Mouse (Mus musculus) midbrain, postnatal 0 days (tissue): Measurements from ENCODE around the gene Hapln4. TPM values are rescaled to one million over a fixed set of nuclear protein-coding genes. Genes with fewer than 3 reads are reported as not detected.
A peak's percentile ranks its signal among the peaks of the same experiment; 100 is the strongest.

Experiments
- ATAC-seq: fragments of 200-750 bp; cut with Nextera tagmentation; 2 replicates; pipeline ENCODE4 v1.8.0; 2017; ENCODE audit warnings: moderate number of reproducible peaks, mild to moderate bottlenecking, moderate TSS enrichment, moderate library complexity; ENCODE audit not compliant: low FRiP score
- DNase-seq: peaks from one replicate; pipeline ENCODE4 v3.0.0-alpha.2; 2015; ENCODE audit warnings: low spot score
- H3K27ac ChIP-seq: fragments of 300-500 bp; sonication (generic); 2 replicates; pipeline ENCODE4 v1.5.1; 2014; ENCODE audit warnings: low read depth, mild to moderate bottlenecking, low read length, mixed read lengths
- H3K27me3 ChIP-seq: fragments of 300-500 bp; sonication (generic); 2 replicates; pipeline ENCODE4 v1.6.1; 2014; ENCODE audit warnings: low read length, control low read depth, mixed read lengths; ENCODE audit not compliant: insufficient read depth
- H3K36me3 ChIP-seq: fragments of 300-500 bp; sonication (generic); 2 replicates; pipeline ENCODE4 v1.6.1; 2014; ENCODE audit warnings: low read length, control low read depth, mixed read lengths; ENCODE audit not compliant: insufficient read depth
- H3K4me1 ChIP-seq: fragments of 300-500 bp; sonication (generic); 2 replicates; pipeline ENCODE4 v1.6.1; 2014; ENCODE audit warnings: mild to moderate bottlenecking, control low read depth, antibody characterized with exemption, low read length, mixed read lengths; ENCODE audit not compliant: insufficient read depth
- H3K4me2 ChIP-seq: fragments of 300-500 bp; sonication (generic); 2 replicates; pipeline ENCODE4 v1.6.1; 2014; ENCODE audit warnings: low read depth, mild to moderate bottlenecking, low read length, mixed read lengths; ENCODE audit not compliant: poor library complexity, severe bottlenecking
- H3K4me3 ChIP-seq: fragments of 300-500 bp; sonication (generic); 2 replicates; pipeline ENCODE4 v1.5.1; 2014; ENCODE audit warnings: low read depth, mild to moderate bottlenecking, low read length, moderate library complexity
- H3K9ac ChIP-seq: fragments of 300-500 bp; sonication (generic); replicated peaks from 2 replicates; pipeline ENCODE4 v1.6.1; 2014; ENCODE audit warnings: mild to moderate bottlenecking, low read length, moderate library complexity, mixed read lengths; ENCODE audit not compliant: poor library complexity, severe bottlenecking
- H3K9me3 ChIP-seq: fragments of 300-500 bp; sonication (generic); 2 replicates; pipeline ENCODE4 v1.6.1; 2016; ENCODE audit warnings: low read length, control low read depth
- CTCF ChIP-seq: IDR thresholded peaks from 2 replicates; pipeline ENCODE4 v1.5.1; 2016; ENCODE audit warnings: antibody characterized with exemption, mild to moderate bottlenecking
- WGBS: fragments of 180-500 bp; shearing (Covaris S2); extraction: QIAGEN DNeasy Blood & Tissue Kit; methylation state at CpG from one replicate; pipeline ENCODE4 v1.1.7; 2014; 5-methylcytosine and 5-hydroxymethylcytosine counted together
- polyA plus RNA-seq: library from polyadenylated mRNA; unstranded; fragments of >200 nt; fragmentation: Nextera tagmentation; extraction: Ambion mirVana; gene quantifications from 2 replicates; pipeline ENCODE4 v1.2.1, GENCODE M21; 2015
- total RNA-seq: library from RNA; depleted of rRNA; stranded (reverse); fragments of >200 nt; gene quantifications from 2 replicates; pipeline ENCODE4 v1.2.3, GENCODE M21; 2014

Hapln4 gene
- total and polyA plus RNA-seq, 2 experiments from 2014 or later = 0.99 to 1.6 TPM

DNA sequence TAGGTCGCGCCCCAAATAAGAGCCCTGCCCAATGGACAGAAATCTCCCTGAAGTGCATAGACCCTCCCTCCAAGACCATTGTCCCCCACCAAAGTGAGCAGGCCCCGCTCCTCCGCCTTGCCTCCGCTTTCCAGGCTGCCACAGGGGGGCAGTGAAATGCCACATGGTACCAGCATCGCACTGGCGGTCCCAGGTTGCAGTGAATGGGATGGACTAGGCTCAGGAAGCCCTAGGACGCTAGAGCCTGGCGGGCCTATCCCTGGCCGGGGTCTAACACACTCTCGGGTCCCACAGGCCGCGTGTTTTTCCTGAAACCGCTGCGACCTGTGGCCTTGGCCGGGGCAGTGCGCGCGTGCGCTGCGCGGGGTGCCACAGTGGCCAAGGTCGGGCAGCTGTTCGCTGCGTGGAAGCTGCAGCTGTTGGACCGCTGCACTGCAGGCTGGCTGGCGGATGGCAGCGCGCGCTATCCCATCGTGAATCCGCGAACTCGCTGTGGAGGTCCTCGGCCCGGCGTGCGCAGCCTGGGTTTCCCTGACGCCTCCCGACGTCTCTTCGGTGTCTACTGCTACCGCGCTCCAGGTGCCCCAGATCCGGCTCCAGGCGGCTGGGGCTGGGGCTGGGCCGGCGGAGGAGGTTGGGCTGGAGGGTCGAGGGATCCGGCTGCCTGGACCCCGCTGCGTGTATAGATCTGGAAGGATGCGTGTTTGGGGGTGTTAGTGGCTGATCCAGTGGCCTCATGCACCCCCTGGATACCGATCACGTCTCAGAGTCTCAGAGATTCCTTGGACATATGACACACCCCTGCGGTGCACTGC is 4.8 kb downstream of the Hapln4 start:
- Histone ChIP-seq H3K9me3 (no peaks in the 10 kb centered on the region), H3K4me1 (peaks cover 36% of the 10 kb centered on the region), H3K27me3 (peaks cover 39% of the 10 kb centered on the region), H3K9ac (peak overlapping the region; percentile 55), H3K36me3 (no peaks in the 10 kb centered on the region), H3K4me2 (peak overlapping the region; percentile 71), H3K4me3 (peak overlapping the region; percentile 36), H3K27ac (no peak overlapping the region)
- ATAC-seq (peak; percentile 45; the same call in 1 of the 2 replicates), DNase-seq (peak; percentile 64)
- 3% methylated on average over 56 of the region's 56 CpGs for WGBS
- peak; percentile 87 for TF ChIP-seq CTCF

DNA sequence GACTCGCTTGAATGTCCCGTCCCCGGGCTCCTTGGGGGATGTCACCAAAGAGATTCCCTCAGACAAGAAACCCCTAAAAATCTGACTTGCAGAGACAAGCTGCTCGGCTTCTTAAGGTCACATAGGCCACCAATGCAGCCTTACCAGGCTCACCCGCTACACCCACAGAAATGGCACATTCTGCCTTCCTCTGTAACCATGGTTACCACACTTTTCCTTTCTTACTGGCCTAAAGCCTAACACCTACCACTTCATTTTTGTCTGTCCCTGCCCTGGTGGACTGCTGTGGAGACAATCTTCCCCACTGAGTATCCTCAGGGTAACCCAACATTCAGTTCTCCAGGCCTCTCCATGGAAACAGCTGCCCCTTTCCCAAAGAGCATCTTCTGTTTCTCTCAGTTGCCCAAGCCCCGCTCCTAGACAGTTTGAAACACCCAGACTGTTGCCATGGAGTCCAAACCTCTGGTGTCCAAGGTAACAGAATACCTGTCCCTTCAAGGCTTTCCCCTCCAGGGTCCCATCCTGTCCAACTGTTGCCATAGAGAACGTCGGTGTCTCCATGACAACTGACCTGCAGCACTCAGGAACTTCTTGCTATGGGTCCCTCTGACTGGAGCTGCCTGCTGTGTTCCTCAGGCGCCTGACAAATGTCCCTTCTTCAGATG is 6.2 kb downstream of the Hapln4 start:
- H3K4me3 ChIP-seq = no peak overlapping the region
- 0 out of 2 replicates have a peak overlapping the region, but pooled peaks have one; percentile 4 for H3K9ac ChIP-seq
- H3K27ac ChIP-seq = peak overlapping the region; percentile 59
- no peaks in the 10 kb centered on the region for H3K9me3 ChIP-seq
- TF ChIP-seq CTCF = no peak
- 32% methylated on average over 9 of the region's 9 CpGs for WGBS
- peaks cover 8% of the 10 kb centered on the region; the same call in 1 of the 2 replicates for H3K36me3 ChIP-seq
- peaks cover 27% of the 10 kb centered on the region for H3K27me3 ChIP-seq
- H3K4me1 ChIP-seq = peaks cover 27% of the 10 kb centered on the region
- H3K4me2 ChIP-seq = 0 out of 2 replicates have a peak overlapping the region, but pooled peaks have one; percentile 2
- ATAC-seq = peak; percentile 29
- DNase-seq = peak; percentile 70

DNA sequence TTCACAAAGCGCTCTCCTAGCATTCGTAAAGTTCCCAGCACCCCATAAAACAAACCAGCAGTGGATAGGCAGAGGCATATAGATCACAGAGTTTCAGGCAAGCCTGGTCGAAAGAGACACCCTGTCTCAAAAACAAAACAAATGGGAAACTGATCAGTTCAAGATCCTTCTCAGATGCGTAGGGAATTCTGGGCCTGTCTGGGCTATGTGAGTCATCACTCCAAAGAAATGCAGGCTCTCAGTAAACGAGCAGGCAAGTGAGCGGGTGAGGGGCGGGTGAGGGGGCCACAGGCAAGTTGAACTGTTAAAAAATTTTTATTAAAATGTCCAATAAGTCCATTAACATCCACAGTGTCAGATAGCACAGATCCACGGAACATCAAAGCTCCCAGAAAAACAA is 9.5 kb downstream of the Hapln4 start:
- no peak overlapping the region for H3K4me3 ChIP-seq
- WGBS = 74% methylated on average over 8 of the region's 8 CpGs
- no peak overlapping the region for H3K27ac ChIP-seq
- no peak for TF ChIP-seq CTCF
- no peak overlapping the region for H3K4me2 ChIP-seq
- ATAC-seq = no peak
- no peaks in the 10 kb centered on the region for H3K27me3 ChIP-seq
- peaks cover 25% of the 10 kb centered on the region for H3K4me1 ChIP-seq
- no peak overlapping the region for H3K9ac ChIP-seq
- no peak for DNase-seq
- peaks cover 38% of the 10 kb centered on the region for H3K36me3 ChIP-seq
- H3K9me3 ChIP-seq = no peaks in the 10 kb centered on the region

DNA sequence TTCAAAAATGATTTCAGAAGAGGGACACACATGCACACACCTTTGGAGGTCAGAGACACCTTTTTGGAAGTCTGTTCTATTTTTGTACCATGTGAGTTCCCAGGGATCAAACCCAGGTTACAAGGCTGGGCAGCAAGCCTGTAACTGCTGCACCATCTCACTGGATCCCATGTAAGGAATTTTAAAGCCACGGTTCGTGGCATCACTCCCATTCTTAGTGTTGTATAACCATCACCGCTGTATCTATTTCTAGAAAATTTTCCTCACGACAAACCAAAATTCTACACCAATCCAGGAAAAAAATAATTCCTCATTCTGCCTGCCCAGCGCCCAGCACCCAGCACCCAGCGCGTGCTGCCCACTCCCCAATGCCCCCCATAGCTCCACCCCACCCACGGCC is 16.0 kb downstream of the Hapln4 start:
- WGBS = 79% methylated on average over 8 of the region's 8 CpGs
- DNase-seq (no peak), ATAC-seq (no peak)
- H3K4me3 ChIP-seq = no peak overlapping the region
- H3K9me3 ChIP-seq = no peaks in the 10 kb centered on the region
- H3K4me2 ChIP-seq = no peak overlapping the region
- H3K9ac ChIP-seq = no peak overlapping the region
- no peak overlapping the region for H3K27ac ChIP-seq
- H3K36me3 ChIP-seq = peaks cover 74% of the 10 kb centered on the region
- H3K4me1 ChIP-seq = no peaks in the 10 kb centered on the region
- no peak for TF ChIP-seq CTCF
- no peaks in the 10 kb centered on the region for H3K27me3 ChIP-seq

DNA sequence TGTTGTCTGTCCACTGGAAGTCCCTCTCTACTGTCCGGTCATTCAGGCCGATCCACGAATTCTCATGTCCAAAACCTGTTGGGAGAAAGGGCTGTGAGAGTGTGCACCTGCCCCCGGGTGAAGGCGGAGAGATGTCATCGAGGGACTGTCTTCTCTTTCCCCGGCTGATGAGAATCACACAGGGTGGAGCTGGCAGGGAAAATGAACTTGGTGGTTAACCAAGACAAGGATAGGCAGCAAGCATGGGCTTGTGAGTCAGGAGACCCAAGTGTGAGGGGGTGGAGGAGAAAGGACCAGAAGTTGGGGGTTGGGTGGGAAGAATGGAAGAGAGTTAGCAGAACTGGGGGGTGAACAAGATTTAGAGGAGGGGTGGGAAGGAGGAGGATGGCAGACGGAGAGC is 17.0 kb downstream of the Hapln4 start:
- Histone ChIP-seq H3K4me2 (no peak overlapping the region), H3K9ac (no peak overlapping the region), H3K4me1 (no peaks in the 10 kb centered on the region), H3K27ac (no peak overlapping the region), H3K9me3 (no peaks in the 10 kb centered on the region), H3K4me3 (no peak overlapping the region), H3K27me3 (no peaks in the 10 kb centered on the region), H3K36me3 (peaks cover 71% of the 10 kb centered on the region)
- DNase-seq (no peak), ATAC-seq (no peak)
- whole genome bisulfite sequencing = 89% methylated on average over 8 of the region's 8 CpGs
- TF ChIP-seq CTCF = no peak

DNA sequence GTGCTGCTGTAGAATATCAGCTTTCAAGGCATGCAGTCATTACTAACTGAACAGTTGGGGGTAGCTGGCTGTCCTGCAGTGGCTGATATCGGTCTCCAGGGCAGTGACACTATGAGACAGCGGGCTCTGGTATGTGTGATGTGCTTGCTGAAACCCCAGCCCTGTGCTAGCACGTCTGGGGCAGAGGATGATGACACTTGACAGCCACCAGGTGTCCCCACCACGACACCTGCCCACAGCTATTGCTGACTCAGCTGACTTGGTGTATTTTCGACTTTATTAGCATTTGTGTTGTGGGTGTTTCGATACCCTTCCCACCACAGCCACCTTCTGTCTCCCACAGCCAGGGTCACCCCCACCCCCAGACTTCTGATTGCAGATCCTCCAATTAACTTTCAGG is 21.2 kb downstream of the Hapln4 start:
- 16% methylated on average over 6 of the region's 6 CpGs for WGBS
- Histone ChIP-seq H3K4me1 (no peaks in the 10 kb centered on the region), H3K27ac (no peak overlapping the region), H3K36me3 (peaks cover 69% of the 10 kb centered on the region), H3K9me3 (no peaks in the 10 kb centered on the region), H3K9ac (no peak overlapping the region), H3K4me3 (no peak overlapping the region), H3K4me2 (no peak overlapping the region), H3K27me3 (no peaks in the 10 kb centered on the region)
- DNase-seq (peak; percentile 63), ATAC-seq (peak; percentile 47)
- TF ChIP-seq CTCF = peak; percentile 71
